Mouse (Mus musculus) erythroblast, embryonic 14.5 days (primary cell): ENCODE data around the gene Myo9b.

Source experiments
- GATA1 ChIP-seq: IDR thresholded peaks from 2 replicates; pipeline ENCODE4 v1.6.1; 2012; ENCODE audit warnings: low read length, inconsistent platforms, mixed read lengths
- TAL1 ChIP-seq: IDR thresholded peaks from 3 replicates; pipeline ENCODE4 v1.6.1; 2012; ENCODE audit warnings: low read length, inconsistent platforms, mixed read lengths

GRCm38 (mm10) chr8:71307371-71307770, 34.9 kb downstream of the Myo9b start:
- no peak for TF ChIP-seq GATA1
- TF ChIP-seq TAL1 = no peak
